Mouse (Mus musculus) urinary bladder, postnatal 36 days (tissue): Measurements from ENCODE around the gene Gas2l3.

Experiments used
- DNase-seq, 2 experiments: peaks; one replicate each; pipeline ENCODE4 v3.0.0; 2022; ENCODE audit warnings: low spot score in 2 of 2, mixed read lengths in 1 of 2

Gene Gas2l3

DNA sequence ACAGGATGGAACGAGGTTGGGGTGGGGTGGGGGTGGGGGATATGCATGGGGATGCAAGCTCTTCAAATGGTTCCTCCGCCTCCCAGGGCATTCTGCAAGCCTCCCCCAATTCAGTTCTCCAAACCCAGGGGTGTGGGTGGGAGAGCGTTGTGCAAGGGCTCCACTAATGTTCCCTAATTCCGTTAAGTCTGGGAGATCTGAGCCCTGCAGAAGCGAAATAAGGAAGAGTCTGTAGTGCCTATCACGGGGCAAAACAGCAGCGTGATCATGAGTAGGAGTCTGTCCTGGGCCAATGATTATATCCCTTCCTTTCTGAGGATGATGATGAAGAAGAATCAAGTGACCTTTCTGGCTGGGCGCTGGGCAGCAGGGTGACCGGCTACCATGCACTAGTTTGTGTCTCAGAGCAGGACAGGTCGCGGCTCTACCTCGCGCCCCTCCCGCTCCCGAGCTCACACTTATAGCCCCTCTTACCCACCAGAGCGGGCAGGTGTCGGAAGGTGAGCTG is 598 bp downstream of the Gas2l3 start:
- no peak for DNase-seq

DNA sequence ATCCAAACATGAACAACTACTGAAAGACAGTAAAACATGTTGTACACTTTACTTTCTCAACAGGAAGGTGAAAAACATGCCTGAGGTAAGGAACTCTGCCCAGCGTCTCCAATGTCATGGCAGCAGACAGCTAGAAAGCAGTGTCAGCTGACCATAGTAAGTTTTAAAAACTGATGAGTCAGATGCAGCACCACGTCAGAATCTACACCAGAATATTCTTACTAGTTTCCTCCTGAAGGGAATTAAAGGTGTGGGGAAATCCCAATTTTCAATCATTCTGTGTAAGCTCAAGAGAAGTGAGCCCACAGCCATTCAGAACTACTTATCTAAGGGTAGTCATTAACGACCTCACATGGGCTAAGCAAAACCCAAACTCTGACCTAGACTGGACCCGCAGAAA is 1.1 kb downstream of the Gas2l3 start:
- no peak for DNase-seq

DNA sequence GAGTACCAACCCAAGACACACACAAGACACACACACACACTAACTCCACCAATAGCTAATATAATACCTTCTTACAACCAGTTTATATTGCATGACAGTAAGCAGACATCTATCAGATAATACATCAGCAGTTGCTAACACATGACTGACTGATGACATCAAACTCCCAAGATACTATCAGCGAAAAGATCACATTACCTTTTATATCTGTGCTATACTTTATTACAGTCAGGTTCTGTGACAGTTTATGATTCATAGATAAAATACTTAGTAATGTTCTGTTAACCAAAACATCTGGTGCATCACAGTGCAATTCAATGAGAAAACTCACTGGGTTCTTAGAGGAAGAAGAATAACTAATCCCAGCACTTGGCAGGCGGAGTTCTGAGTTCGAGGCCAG is 1.8 kb downstream of the Gas2l3 start:
- no peak for DNase-seq

DNA sequence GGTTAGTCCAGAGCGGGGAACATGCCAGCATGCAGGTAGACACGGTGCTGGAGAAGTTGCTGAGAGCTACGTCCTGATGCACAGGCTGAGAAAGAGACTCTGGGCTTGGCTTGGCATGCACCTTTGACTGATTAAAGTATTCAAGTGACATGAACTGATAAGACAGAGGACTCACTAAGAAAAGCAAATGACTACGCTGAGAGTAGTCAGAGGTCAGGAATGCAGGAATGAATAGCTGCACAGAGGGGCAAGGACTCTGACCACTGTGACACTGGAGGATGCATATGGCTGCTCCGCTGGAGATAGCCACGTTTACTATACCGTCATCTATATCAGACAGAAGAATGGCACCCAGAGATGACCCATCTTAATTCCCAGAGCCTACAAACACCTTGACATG is 4.4 kb downstream of the Gas2l3 start:
- DNase-seq = no peak

DNA sequence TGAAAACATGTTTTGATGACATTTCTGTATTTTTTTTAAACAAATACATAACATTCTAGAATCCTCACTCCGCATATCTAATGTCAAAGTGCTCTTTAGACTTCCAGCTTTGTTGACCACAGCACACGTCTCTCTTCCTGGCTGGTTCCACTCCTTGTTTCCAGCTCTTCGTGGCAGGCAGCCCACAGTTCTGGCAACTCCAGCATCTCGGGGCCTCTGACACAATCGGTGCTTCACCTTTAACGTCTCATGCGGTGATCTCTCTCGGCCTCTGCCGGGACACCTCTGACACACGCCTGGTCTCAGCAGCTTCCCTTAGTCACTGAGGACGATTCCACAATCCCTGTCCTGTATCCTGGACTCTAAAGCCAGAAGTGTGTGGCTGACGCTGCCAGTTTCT is 5.8 kb downstream of the Gas2l3 start:
- no peak for DNase-seq

DNA sequence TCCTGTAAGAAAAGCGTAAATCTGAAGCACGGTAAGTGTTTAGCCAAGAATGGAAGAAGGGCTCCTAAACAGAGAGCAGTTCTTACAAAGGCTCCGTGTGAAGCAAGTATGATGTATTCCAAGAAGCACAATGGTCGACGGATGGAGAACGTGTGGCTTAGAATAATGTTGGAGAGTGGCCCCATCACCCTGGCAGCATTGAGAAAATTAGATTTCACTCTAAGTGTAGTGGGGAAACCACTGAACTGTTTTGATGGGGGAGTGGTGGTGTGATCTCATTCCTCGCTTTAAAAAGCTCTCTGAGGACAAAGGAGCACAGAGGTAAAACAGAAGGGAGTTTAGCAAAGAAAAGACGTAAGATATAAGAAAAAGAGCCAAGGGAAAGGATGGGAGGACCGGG is 6.3 kb downstream of the Gas2l3 start:
- DNase-seq = no peak

DNA sequence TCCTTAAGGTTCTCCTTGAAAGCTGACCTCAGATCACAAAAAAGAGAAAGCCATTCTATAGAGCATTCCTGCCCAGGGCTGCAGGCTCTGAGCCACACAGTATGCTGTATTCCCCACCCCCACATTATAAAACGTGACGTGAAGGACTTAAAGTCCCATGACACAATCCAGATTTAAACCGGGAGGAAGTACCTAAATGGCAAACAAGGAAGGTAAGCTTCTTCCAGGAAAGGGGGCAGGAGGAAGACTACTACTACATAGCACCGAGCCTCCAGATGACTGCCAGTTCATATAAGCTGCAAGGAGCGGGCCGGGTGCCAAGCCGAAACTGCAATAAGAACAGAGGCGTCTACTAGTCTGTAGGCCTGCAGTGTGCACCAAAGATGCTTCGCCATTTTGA is 7.8 kb downstream of the Gas2l3 start:
- DNase-seq = no peak

DNA sequence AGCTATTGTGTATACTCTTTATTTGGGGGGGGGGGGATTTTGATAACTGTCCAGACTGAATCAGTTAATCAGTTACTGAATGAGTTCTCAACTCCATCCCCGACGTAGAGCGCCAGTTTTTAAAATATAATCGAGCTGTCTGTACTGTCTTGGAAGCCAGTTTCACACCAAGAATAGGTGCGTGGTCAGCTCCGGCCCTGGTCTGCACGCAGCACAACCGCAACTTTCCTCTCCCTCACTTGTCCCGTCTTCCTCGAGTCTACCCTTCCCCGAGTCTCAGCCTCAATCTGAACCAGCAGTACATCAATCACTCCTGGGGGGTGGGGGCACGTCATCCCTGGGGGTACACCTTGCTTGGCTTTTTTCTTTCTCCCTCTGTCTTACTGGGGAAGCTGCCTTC is 8.4 kb downstream of the Gas2l3 start:
- DNase-seq = no peak

DNA sequence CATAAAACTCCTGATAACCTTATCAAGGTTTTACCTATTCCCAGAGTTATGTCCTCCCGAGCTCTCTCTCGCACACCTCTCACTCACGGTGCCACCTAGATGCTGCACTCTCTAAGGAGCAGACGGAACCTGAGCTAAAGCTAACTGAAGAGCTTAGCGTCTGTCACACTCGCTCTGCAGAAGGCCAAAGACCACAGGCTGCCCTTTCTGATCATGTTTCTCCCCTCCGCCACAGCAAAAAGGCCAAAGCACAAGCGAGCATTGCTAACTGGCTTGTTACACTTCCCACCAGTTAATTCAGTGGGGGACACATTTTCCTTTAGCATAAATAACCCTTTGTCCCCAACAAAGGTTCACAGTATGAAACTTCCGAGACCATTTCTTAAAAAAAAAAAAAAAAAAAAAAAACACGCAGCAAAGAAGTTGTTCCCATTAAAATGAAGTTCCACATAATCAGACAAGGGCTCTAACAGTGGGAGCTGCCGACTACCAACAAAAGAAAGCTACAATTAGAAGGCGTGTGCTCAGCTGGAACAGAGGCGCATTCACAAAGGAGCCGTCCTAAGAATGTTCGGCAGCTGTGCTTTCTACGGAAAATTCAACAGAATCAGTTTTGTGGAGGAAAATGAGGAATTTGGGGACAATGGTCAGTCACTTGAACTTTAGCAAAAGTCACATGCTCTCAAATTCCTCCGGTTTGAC is 9.1 kb downstream of the Gas2l3 start:
- no peak for DNase-seq

DNA sequence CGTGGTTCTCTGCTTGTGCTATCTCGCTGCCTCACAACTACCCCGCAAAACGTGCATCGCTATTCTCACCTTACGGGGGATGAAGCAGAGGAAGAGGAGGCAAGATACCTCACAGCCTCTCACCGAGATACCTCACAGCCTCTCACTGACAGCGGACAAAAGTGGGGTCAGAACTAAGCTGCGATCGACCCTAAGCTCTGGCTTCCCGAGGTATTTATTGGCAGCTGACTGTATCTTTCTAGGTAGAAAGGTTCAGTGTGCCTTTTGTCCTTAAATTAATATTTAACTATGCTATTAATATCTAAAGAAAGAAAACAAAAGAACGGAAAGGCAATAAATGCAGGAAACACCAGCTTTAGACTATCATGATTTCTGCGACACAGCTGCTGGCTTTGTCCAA is 11.0 kb downstream of the Gas2l3 start:
- DNase-seq = no peak

DNA sequence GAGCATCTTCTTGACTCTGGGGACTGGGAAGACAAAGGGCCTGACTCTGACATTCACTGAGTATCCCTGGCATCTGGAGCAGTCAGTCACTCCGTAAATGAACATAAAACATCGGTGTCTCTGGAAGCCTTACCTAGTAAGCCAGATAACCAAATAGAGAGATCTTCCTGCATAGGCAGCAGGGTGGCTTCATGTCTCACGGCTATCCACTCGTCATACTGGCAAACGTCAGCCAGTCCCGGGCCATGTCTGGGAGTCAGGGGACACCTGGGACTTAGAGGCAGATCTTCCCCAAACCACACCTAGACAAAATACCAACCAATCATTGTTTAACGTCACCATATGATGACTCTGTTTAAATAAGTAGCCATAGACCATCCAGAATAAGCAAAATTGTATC is 13.0 kb downstream of the Gas2l3 start:
- DNase-seq = no peak

DNA sequence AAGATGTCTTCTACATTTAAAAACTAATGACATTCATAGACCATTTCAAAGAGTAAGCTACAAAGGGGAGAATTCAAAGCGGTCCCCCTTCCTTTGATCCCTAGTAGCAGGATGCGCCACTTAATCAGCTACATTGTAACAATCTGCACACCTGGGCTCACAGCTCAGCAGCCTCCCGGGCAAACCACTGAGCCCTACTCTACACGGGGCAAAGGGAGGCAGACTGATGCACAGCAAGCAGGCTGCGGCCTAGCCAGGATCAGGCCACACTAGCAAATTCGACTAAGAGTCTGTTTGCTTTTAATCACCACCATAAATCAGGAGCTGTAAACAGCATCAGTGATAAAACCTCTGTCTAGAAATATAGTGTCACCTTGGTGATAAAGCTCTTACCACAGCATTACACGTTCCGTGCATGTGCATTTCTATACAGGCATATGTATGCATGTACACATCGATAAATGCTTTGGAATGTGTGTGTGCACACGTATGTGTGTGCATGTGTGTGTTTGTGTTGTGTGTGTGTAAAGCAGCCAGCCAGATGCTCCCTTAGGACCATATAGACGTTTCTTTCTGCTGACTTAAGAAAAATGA is 18.9 kb downstream of the Gas2l3 start:
- peak in 1 of 2 experiments; percentile 16 for DNase-seq

DNA sequence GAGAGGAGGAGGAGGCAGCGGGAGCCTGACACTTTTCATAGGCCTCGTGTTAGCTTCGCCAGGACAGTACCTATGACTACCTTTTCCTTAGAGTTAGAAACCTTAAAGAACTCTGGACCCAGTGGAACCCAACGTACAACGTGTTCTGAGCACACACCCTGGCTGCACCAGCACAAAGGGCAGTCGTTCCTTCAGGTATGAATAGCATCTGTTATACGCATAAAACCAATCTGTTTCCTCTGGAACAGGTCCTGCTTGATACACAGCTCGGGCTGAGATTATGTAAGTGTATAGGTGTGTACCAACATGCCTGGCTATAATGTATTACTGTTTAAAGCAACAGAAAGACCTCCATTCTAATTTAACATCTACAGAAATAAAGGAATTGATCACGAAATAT is 19.6 kb downstream of the Gas2l3 start:
- no peak for DNase-seq

DNA sequence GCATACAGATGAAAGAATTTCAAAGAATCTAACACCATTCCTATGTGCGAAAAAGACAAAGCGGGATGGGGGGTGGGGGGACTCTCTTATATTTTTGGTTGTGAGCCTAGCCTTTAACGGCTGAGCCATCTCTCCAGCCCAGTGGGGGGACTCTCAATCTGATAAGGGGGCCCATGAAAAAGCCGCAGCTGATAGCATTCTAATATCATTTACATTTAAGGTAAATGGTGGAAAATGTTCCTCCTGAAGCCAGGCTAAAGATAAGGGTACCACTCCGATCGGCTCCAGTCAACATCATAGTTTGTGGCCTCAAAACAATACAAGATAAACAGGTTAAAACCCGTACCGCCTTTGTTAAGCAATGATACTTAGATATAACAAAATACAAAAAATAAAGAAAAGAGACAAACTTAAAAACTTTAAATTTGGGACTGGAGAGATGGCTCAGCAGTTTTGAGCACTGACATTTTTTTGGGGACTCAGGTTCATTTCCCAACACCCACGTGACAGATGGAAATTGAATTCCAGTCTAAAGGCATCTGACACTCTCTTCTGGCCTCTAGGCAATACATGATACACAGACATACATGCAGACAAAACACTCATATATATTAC is 20.5 kb downstream of the Gas2l3 start:
- no peak for DNase-seq

DNA sequence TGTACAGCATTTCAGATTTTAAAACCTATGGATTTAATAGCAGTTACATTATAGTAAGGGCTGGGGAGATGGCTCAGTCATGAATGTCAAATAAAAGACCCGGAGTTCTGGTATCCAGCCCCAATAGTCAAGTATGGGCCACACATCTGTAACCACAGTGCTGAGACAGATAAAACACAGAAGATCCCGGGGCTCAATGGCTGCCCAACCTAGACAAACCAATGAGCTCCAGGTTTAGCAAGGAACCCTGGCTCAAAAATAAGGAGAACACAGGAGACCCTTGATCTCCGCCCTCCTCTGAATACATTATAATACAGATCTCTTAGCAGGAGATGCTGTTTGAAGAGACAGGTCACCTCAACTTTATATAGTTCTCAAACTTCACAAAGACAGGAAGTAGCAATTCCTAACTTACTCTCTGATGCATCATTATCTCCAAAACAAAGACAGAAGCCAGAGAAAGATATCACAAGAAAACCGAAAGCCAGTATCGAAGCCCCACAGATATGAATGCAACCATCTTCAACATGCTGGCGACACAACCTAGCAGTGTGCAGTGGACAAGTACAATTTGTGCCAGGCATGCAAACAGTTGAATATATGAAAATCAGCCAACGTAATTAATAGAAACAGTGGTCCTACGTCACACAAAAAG is 21.1 kb downstream of the Gas2l3 start:
- no peak for DNase-seq

DNA sequence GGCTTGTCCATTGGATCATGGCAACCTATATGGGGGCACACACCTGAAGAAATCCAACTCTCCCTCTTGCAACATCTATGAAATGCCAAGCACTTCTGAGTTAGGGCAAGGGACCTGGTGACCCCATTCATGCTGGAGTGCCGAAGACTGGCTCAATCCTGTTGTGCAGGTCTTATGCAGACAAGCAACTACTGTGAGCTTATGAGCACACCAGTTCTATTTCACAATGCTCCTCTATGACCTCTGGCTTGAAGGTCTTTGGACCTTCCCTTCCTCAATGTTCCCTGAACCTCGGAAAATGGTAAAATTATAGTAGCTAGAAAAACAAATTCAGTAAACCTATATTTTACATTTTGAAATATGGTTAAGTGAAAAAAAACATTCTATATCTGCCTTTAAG is 25.8 kb downstream of the Gas2l3 start:
- DNase-seq = no peak

DNA sequence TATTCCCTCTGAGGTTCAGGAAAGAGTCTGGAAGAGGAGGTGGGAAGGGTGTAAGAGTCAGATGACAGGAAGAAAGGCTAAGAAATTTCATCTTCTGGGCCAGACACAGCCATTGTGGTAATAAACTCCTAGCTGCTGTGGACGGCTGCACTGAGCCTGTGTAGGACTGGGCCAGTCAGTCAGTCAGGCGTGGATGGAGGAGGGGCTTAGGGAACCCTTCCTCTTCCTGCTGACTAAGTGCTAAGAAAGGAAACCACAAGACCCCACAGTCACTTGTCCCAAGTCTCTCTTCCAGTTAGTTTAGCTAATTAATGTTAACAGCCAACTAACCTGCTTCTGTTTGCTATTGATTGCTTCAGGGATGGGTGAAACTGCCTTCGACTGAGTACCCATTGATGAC is 28.3 kb downstream of the Gas2l3 start:
- no peak for DNase-seq

DNA sequence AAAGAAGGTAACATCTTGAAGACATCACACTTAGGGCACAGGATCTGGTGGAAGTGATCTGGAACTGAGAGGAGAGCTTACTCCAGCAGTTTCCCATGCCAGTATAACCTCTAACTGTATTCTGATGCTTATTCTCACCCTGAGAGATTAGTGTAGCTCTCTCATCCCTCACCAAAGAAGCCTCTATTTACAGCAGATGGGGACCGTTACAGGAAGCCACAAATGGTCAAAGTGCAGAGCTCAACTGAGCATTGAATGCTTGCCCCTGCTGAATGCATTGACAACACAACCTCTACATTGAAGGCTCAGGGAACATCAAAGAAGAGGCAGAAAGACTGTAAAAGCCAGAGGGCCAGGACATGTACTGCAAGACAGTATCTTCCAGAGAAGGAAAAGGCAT is 36.2 kb downstream of the Gas2l3 start:
- no peak for DNase-seq

DNA sequence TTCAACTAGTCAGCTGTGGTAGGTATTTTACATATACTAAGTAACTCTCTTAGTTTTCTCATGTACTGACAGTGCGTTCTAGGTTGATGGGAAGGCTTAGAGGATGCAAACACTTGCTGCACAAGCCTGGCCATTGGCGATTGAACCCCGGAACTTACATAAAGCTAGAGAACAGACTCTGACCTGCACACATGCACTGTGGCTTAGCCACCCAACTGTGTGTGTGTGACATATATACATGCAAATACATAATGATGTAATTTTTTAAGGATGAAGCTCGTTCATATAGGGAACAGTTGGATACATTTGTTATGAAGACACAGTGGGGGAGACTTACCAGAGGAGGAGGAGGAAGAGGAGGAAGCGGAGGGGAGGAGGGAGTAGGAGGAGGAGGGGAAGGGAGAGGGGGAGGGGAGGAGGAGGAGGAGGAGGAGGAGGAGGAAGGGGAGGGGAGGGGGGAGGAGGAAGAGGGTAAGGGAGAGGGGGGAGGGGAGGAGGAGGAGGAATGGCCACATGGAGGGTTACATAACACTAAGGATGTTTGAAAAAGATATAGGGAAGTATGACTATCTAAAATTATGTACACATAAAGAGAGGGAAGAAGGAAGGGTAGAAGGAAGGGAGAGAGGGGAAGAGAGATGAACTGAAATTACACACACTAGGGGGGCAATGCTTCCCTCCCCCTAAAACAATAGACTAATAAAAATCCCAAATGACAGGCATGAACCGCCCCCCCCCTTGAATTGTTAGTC is 36.9 kb downstream of the Gas2l3 start:
- no peak for DNase-seq

DNA sequence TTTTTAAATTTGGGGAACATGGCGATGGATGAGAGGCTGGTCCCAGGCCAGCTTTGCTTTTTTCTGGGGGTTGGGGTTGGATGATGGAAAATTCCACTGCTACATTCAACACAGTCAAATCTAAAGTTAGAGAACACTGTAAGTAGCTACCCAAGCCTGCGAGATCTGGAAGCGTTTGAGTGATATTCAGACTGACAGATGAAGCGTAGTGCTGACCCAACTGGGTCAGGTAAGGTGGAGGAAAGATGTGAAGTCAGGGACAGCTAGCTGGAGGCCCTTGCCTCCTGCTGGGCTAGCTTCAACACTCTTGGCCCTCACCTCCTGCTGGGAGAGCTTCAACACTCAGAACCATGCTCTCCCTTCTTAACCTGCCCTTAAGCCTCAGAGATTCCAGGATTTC is 38.8 kb downstream of the Gas2l3 start:
- no peak for DNase-seq

DNA sequence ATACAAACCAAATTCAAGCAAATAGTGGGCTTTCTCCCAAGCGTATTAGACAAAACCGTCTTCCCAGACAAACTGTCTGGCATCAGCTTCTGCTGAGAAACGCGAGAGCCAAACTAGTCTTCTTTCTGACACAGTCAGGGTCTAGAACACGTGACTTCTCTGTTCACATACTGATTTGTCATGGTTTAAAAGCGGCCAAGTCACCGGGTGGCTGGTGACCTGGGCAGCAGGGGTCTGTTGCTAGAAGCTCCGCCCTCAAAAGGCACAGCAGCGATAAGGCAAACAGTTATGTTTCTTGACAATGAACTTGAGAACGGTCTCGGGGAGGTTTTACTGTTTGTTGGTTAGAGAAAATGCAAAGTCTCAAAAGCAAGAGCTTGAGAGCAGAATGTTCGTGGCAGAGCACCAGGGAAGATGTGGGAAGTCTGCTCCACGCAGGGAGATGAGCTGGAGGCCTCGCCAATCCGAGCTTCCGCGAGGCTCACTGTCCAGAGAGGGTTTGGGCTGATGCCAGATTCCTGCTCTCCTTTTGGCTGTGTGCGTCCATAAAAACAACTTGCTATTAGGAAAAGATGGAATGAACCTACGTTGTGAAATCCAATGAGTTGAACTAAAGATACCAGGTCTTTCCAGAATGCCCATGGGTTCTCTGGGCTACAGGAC is 43.0 kb downstream of the Gas2l3 start:
- DNase-seq = peak; percentile 20 to 57

DNA sequence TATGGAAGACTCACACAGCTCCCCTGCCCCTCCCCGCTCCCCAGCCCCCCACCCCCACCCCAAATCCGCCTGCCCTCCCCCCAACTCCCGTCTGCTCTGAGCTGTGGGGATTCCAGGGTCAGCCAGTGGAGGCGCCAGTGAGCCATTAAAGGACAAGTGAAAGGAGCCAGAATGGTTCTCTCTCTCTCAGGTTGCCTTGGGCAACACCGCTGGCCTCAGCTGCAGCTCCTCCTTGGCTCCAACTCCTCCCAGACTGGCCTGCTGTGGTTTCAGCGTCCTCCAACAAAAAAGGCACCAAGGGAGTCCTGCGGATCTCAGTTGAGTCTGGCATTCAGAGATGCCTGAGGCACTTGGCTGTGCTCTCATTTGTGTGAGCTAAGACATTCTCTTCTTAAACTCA is 47.9 kb downstream of the Gas2l3 start:
- peak; percentile 20 to 26 for DNase-seq
